Mouse (Mus musculus): ENCODE measurements around the gene Ccdc107.
A peak's percentile ranks its signal among the peaks of the same experiment; 100 is the strongest.

The Ccdc107 gene

DNA sequence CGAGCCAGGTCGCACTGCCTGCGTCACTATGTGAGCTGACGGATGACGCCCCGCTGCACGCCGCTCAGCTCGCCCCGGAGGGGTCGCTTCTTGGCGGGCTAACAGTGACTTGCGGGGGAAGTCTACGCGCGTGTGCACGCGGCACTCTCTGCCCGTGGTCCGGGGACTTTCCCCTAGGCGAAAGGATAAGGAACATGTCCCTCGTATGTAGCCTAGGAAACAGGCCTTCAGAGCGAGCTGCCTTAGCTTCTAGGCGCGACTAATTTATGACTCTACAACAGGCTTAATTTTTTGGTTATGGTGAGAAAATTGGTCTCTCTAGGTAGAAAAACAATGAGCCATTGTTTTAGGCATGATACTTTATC lies at the start of gene Ccdc107:
Ccdc107 (plus strand) TSS at position 80 of the 365 bp plus-strand sequence.
- DNase-seq (ENCODE audit: low spot score in 2 of 2) = peak; percentile 77 to 93

- DNase-seq (ENCODE audit: low spot score in 2 of 2) = no peak
Measured at GRCm38 (mm10) chr4:43443511-43443910, 49.2 kb upstream of the Ccdc107 start.

DNA sequence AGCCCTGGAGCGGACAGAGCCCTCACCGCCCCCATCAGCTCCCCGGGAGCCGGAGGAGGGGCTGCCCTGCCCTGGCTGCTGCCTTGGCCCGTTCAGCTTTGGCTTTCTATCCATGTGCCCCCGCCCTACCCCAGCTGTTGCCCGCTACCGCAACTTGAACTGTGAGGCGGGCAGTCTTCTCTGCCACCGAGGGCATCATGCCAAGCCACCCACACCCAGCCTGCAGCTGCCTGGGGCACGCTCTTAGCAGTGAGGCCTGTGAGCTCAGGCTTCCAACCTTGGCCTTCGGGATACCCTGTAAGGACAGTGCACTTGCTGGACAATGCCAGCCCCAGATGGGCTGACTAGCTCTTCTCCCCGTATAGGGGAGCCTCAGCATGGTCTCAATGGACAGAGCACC lies 45.4 kb upstream of the Ccdc107 start:
- no peak for DNase-seq (ENCODE audit: low spot score in 2 of 2)

- DNase-seq (ENCODE audit: low spot score in 2 of 2) = no peak
Measured at GRCm38 (mm10) chr4:43448554-43448953, 44.1 kb upstream of the Ccdc107 start.

GRCm38 (mm10) chr4:43452315-43452714 lies 40.4 kb upstream of the Ccdc107 start:
- DNase-seq (ENCODE audit: low spot score in 2 of 2) = no peak

DNA sequence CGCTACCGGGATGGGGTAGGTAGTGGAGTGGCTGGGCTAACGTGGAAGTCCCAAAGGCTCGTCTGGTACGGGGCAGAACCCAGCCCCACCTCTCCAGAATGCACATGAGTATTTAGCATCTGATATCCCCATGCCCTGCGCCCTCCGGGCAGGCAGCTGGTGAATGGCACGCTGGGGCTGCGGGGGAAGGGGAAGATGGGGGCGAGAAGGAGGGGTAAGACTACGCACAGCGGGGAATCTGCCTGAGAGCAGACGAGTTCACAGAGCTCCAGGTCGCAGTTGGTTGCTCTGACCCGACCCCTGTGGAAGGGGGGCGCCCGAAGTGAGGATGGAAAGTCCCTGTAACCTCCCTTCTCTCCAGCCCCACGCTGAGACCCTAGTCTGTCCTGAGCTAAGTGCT lies 39.3 kb upstream of the Ccdc107 start:
- DNase-seq (ENCODE audit: low spot score in 2 of 2) = no peak

DNA sequence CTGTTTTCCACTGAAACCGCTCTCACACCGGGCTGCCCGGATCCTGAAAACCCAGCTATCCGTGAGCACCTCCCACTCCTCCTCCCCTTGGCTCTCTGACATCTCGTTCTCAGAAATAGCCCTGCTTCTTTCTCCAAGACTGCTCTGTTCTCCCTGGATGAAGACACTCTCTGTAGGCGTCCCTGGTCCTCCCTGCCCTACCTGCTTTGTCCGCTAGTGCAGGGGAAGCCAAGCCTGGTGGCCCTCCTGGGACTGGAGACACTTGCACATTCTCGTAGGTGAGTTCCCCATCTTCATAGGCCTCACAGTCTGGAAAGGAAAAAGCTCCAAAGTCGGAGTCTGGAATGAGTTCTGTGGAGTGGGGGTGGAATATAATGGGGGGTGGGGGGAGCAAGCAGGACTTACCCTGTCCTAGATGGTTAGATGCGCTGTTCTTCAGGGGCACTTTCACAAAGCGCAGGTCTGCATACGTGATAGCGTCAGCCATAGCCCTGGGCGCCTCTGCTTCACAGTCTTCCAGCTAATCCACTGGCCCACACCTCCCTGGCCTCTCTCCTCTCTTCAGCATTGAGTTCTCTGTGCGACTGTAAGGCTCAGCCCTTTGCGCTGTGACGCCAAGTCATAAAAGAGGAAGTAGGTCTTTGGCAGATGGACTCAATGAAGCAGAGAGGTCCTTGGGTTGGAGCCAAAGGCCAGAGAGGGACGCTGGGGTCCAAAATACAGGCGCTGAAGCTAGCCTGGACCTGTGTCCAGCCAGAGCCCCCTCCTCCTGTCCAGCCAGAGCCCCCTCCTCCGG lies 38.5 kb upstream of the Ccdc107 start, which contains the start of gene Cd72:
Cd72 (minus strand) TSS at position 588 of the 796 bp plus-strand sequence.
- DNase-seq (ENCODE audit: low spot score in 2 of 2) = no peak

DNA sequence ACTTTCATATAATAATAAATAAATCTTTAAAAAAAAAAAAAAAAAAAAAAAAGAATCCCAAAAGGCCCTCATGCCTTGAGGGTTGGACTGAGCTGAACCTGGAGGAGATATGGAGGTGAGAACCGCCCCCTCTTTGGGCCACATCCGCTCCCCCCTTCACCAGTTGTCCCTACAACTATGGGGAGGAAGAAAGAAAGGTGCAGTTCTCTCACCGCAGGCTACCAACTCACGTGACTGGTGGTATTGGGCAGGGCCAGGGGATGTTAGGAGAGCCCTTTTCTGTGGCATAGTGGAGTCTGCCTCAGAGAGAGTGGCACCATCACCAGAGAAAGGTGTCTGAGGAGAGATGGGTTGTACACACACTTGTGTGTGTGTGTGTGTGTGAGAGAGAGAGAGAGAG lies 36.2 kb upstream of the Ccdc107 start:
- DNase-seq (ENCODE audit: low spot score in 2 of 2) = no peak

DNA sequence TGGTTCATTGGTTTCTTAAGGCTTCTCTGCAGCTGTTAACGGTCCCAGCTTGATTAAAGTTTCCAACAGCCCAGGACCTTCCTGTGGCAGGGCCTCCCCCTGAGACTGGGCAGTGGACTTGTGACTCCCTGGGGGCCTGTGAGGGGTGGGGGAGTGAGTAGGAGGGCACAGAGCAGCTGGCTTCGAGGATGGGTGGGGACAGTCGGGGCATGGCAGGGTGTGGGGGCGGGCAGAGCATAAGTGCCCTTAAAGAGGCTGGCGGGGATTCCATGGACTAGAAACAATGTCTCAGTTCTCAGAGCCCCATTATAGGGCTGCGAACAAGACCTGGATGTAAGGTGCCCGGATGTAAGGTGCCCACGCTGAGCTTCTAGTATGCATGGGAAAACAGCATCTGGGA lies 35.6 kb upstream of the Ccdc107 start:
- no peak for DNase-seq (ENCODE audit: low spot score in 2 of 2)

DNA sequence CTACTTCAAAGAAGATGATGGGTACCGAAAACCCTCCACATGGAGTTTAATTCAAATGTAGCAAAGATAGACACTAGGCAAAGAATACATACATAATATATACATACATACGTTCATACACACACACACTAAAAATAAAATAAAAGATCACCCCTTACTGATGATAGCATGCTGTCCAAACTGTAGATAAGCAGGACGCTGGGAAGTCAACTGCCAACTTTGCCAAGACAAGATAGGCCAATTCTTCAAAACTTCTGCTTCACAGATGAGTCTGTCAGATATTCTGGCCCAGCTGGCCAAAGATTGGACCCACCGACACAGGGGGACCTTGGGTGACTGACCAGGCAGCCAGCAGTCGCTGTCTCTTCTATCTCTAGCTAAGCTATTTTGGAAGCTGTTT lies 29.6 kb upstream of the Ccdc107 start:
- no peak for DNase-seq (ENCODE audit: low spot score in 2 of 2)

GRCm38 (mm10) chr4:43465935-43466334 lies 26.8 kb upstream of the Ccdc107 start:
- DNase-seq (ENCODE audit: low spot score in 2 of 2) = no peak

- no peak for DNase-seq (ENCODE audit: low spot score in 2 of 2)
Measured at GRCm38 (mm10) chr4:43466872-43467271, 25.8 kb upstream of the Ccdc107 start.

DNA sequence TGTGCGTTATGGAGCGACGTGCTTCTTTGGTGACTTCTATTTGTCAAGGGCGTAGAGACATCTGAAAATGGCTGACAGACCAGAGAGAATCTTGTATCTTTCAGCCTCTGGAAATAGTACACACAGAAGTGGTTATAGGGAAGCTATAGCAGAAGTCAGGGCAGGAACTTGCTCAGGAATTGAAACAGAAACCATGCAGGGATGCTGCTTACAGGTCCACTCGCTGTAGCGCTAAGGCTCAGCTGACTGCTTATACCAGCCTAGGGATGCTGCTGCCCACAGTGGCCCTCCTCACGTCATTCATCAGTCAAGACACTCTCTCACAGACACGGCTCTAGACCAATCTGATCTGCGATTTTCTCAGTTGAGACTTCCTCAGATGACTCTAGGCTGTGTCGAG lies 22.4 kb upstream of the Ccdc107 start:
- no peak for DNase-seq (ENCODE audit: low spot score in 2 of 2)

DNA sequence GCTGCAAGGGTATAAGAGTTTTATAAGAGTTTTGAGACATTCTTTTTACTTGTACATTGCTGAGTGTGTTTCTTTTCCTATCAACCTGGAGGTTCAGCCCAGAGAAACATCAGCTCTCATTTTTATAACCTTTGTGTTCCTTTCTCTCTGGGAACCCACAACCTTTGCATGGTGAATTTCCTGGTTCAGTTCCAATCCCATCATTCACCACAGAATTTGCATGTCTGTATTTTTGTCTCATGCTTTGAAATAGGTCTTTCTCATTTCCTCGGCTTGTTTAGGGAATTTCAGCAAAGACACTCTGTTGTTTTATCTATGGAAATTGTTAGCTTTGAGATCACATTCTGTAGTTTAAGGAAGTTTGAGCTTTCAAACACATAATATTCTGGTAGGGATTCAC lies 19.1 kb upstream of the Ccdc107 start:
- DNase-seq (ENCODE audit: low spot score in 2 of 2) = no peak

- no peak for DNase-seq (ENCODE audit: low spot score in 2 of 2)
Measured at GRCm38 (mm10) chr4:43476604-43477003, 16.1 kb upstream of the Ccdc107 start.

DNA sequence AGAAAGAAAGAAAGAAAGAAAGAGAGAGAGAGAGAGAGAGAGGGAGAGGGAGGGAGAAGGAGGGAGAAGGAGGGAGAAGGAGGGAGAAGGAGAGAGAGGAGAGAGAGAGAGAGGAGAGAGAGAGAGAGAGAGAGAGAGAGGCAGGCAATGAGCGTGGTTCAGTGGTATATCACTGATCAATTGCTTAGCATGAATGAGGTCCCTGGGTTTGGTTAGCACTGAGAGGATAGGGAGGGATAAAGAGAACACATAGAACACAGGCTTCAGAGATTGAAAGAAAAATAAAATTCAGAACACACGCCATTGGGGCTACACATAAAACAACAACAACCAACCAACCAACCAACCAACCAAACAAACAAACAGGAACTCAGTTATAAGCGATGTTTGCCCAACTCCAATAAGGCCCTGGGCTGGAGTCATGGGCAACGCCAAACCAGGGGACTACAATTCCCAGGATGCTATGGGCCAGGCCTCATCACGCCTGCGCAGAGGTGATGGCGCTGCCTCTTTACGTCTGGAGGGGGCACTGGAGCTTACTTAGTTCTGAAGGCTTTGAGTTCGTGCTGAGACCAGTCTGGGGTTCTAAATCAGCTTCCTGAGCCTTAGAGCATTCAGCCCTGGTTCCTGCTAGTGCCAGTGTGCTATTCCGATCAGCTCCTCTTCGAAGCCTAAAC lies 14.7 kb upstream of the Ccdc107 start:
- peak; percentile 71 to 87 for DNase-seq (ENCODE audit: low spot score in 2 of 2)

DNA sequence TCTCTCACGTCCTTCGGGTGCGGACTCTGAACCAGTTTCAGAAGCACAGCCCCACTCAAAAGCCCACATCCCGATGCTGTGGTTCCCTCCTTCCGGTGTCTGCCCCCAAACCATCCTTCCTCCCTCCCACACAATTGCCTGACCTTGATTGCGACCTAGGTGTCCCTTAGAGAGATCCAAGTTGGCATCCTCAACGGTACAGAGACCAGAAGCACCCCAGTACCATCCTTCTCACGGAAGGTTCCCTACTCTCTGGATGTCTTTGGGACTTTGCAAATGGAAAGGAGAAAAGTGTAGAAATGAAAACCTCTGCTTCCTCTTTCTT lies 14.2 kb upstream of the Ccdc107 start:
- DNase-seq (ENCODE audit: low spot score in 2 of 2) = no peak

DNA sequence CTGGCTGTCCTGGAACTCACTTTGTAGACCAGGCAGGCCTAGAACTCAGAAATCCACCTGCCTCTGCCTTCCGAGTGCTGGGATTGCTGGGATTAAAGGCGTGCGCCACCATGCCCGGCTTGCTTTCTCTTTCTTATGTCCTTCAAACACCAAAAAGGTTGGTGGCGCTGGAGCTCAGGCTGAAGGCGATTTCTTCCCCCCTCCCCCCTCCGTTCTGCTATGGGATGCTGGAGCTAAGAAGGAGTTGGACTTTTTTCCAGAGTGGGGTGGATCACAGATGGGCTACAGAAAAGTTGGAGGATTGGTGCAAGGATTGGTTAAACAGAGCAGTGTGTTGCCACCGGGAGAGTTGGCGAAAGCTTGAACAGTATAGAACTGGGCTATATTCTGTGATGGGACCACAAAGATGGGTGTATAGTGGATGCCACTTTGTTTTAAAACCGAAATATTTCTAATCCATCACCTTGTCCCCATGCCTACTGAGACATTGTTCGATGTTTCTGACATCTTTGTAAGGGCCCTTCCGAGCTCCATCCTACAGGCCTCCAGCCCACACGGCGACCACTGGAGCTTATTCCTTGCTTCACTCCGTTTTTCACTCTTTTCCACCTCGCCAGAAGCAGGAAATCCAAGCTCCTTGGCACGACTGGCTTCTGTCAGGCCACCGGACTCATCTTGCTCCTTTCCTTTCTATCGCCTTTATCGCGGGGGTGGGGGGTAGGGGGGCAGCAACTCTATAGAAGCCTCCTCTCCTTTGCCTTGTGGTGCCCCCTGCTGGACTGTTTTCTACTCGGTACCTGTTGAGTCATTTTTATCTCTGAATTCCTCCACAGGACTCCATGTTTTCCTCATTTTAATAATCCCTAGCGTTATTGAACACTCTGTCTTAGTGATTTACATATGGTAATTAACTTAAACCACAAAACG lies 13.5 kb upstream of the Ccdc107 start:
- peak; percentile 58 to 64 for DNase-seq (ENCODE audit: low spot score in 2 of 2)

- DNase-seq (ENCODE audit: low spot score in 2 of 2) = no peak
Measured at GRCm38 (mm10) chr4:43480985-43481384, 11.7 kb upstream of the Ccdc107 start.

DNA sequence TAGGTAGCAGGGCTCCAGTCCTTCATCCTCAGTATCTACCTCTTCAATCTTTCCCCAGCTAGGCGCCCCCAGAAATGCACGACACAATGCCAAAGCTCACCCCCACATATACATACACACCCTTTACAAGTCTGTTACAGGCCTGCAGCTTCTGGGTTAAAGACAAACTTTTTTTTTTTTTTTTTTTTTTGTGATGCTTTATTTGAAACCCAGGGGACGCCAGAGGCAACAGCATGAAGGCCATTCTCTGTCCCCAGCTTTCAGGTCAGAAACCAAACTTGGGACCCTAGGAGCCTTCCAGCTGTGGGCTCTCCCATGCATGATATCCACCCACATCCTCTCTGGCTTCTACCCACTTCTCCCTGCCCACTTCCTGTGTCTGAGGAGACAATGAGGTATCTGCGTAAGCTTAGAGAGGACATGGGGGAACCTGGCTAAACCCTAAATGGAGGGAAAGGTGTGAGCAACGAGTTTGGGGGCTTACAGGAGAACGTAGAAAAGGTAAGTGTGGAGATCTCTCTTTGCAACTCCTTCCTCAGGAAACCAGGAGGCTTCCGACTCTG lies 10.7 kb upstream of the Ccdc107 start:
- no peak for DNase-seq (ENCODE audit: low spot score in 2 of 2)

DNA sequence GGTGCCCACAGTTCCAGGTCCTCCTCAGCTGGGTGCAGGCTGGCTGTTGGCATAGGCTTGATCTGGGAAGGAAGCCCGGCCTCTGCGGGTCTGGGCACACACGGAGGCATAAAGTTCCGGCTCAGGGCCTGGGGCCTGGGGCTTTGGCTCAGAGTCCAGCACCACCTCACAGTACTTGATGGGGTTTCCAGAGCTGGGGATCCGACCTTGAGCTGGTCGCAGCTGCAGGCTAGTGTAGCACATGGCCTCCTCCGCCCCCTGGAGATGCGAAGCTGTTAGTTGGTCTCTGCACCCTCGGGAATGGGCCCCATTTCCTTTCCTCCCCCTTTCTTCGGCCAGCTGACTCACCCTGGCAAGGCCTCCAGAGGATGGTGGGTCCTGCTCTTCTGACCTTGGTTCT lies 10.1 kb upstream of the Ccdc107 start:
- no peak for DNase-seq (ENCODE audit: low spot score in 2 of 2)

GRCm38 (mm10) chr4:43483535-43484091 lies 9.1 kb upstream of the Ccdc107 start, which contains the start of gene Sit1:
Gene Sit1 (minus strand): TSS chr4:43483734.
- DNase-seq (ENCODE audit: low spot score in 2 of 2) = no peak
